Mouse (Mus musculus) MEL (cell line): ENCODE measurements around the gene Slc25a22. TPM values are rescaled to one million over a fixed set of nuclear protein-coding genes. Genes with fewer than 3 reads are reported as not detected.

ENCODE experiments used
- DNase-seq: peaks from one replicate; pipeline ENCODE4 v3.0.0; 2011; ENCODE audit warnings: low read depth, low spot score
- H3K27ac ChIP-seq: 2 replicates; pipeline ENCODE4 v1.5.1; 2012; ENCODE audit warnings: low read depth, mild to moderate bottlenecking, control low read depth, low read length, moderate library complexity; ENCODE audit not compliant: control insufficient read depth
- H3K27me3 ChIP-seq, 2 experiments: fragments of 150-350 bp in 1 of 2; sonication (generic) in 1 of 2; 2 replicates each; pipeline ENCODE4 v1.6.1; 2012; ENCODE audit warnings: low read length in 2 of 2, mild to moderate bottlenecking in 2 of 2, improper control_type of control experiment in 1 of 2, moderate library complexity in 1 of 2; ENCODE audit not compliant: insufficient read depth in 2 of 2, control insufficient read depth in 1 of 2
- H3K36me3 ChIP-seq, 2 experiments: 2 replicates each; pipeline ENCODE4 v1.6.1; 2012 to 2014; ENCODE audit warnings: low read length in 2 of 2, improper control_type of control experiment in 1 of 2, inconsistent platforms in 1 of 2, mild to moderate bottlenecking in 1 of 2; ENCODE audit not compliant: insufficient read depth in 2 of 2, control insufficient read depth in 1 of 2
- H3K4me1 ChIP-seq, 2 experiments: fragments of 150-350 bp in 1 of 2; sonication (generic) in 1 of 2; 2 replicates each; pipeline ENCODE4 v1.6.1; 2012; ENCODE audit warnings: low read length in 2 of 2, improper control_type of control experiment in 1 of 2, mild to moderate bottlenecking in 1 of 2; ENCODE audit not compliant: insufficient read depth in 2 of 2, control insufficient read depth in 1 of 2
- H3K4me3 ChIP-seq, 2 experiments: fragments of 150-350 bp in 1 of 2; sonication (generic) in 1 of 2; 2 replicates each; pipeline ENCODE4 v1.5.1; 2012; ENCODE audit warnings: low read depth in 2 of 2, low read length in 2 of 2, mild to moderate bottlenecking in 2 of 2, moderate library complexity in 2 of 2, control low read depth in 1 of 2, improper control_type of control experiment in 1 of 2; ENCODE audit not compliant: control insufficient read depth in 1 of 2, insufficient read depth in 1 of 2
- H3K79me2 ChIP-seq: 2 replicates; pipeline ENCODE4 v1.6.1; 2012; ENCODE audit warnings: mild to moderate bottlenecking, low read length, moderate library complexity; ENCODE audit not compliant: control insufficient read depth, poor library complexity, insufficient read depth
- H3K9ac ChIP-seq: 2 replicates; pipeline ENCODE4 v1.6.1; 2012; ENCODE audit warnings: low read depth, mild to moderate bottlenecking, control low read depth, low read length, moderate library complexity; ENCODE audit not compliant: control insufficient read depth, poor library complexity, severe bottlenecking
- H3K9me3 ChIP-seq: fragments of 150-350 bp; sonication (generic); replicated peaks from 2 replicates; pipeline ENCODE4 v1.6.1; 2012; ENCODE audit warnings: mild to moderate bottlenecking, low read length, improper control_type of control experiment, moderate library complexity; ENCODE audit not compliant: insufficient read depth
- BHLHE40 ChIP-seq: IDR thresholded peaks from 2 replicates; pipeline ENCODE4 v1.6.1; 2012; ENCODE audit warnings: low read depth, mild to moderate bottlenecking, inconsistent platforms, low read length, improper control_type of control experiment, borderline replicate concordance
- CHD1 ChIP-seq: IDR thresholded peaks from 2 replicates; pipeline ENCODE4 v1.6.1; 2012; ENCODE audit warnings: low read depth, mild to moderate bottlenecking, inconsistent platforms, low read length, improper control_type of control experiment
- CTCF ChIP-seq, 3 experiments: IDR thresholded peaks in 2 of 3; conservative IDR thresholded peaks in 1 of 3; 2 replicates each; pipeline ENCODE4 v1.5.1; 2011 to 2012; ENCODE audit warnings: low read length in 3 of 3, low read depth in 2 of 3, mild to moderate bottlenecking in 2 of 3, improper control_type of control experiment in 1 of 3, inconsistent platforms in 1 of 3, mixed read lengths in 1 of 3, moderate library complexity in 1 of 3; ENCODE audit not compliant: control insufficient read depth in 1 of 3, insufficient read depth in 1 of 3, poor library complexity in 1 of 3, severe bottlenecking in 1 of 3
- EP300 ChIP-seq, 2 experiments: IDR thresholded peaks; 2 replicates each; pipeline ENCODE4 v1.6.1; 2011; ENCODE audit warnings: improper control_type of control experiment in 2 of 2, low read length in 2 of 2, low read depth in 1 of 2, mild to moderate bottlenecking in 1 of 2
- JUND ChIP-seq: IDR thresholded peaks from 2 replicates; pipeline ENCODE4 v1.6.1; 2011; ENCODE audit warnings: low read depth, mild to moderate bottlenecking, improper control_type of control experiment, low read length
- KAT2A ChIP-seq: conservative IDR thresholded peaks from 2 replicates; pipeline ENCODE4 v1.6.1; 2012; ENCODE audit warnings: low read depth, low read length, improper control_type of control experiment, inconsistent platforms
- MXI1 ChIP-seq: IDR thresholded peaks from 2 replicates; pipeline ENCODE4 v1.6.1; 2011; ENCODE audit warnings: mild to moderate bottlenecking, low read depth, low read length, improper control_type of control experiment
- MYC ChIP-seq: IDR thresholded peaks from 2 replicates; pipeline ENCODE4 v1.6.1; 2011; ENCODE audit warnings: low read depth, mild to moderate bottlenecking, low read length, improper control_type of control experiment, moderate library complexity
- NELFE ChIP-seq: IDR thresholded peaks from 2 replicates; pipeline ENCODE4 v1.6.1; 2011; ENCODE audit warnings: low read depth, low read length, improper control_type of control experiment
- POLR2A ChIP-seq, 2 experiments: IDR thresholded peaks; 2 replicates each; pipeline ENCODE4 v1.6.1; 2011 to 2012; ENCODE audit warnings: low read length in 2 of 2, mild to moderate bottlenecking in 2 of 2, control low read depth in 1 of 2, improper control_type of control experiment in 1 of 2, low read depth in 1 of 2, moderate library complexity in 1 of 2; ENCODE audit not compliant: control insufficient read depth in 1 of 2, insufficient read depth in 1 of 2, poor library complexity in 1 of 2
- POLR2AphosphoS2 ChIP-seq: IDR thresholded peaks from 2 replicates; pipeline ENCODE4 v1.6.1; 2011; ENCODE audit warnings: low read length, improper control_type of control experiment
- POLR2AphosphoS5 ChIP-seq: IDR thresholded peaks from 2 replicates; pipeline ENCODE4 v1.6.1; 2012; ENCODE audit warnings: low read depth, borderline replicate concordance, mild to moderate bottlenecking, inconsistent platforms, low read length, moderate library complexity, mixed read lengths
- SMC3 ChIP-seq: IDR thresholded peaks from 2 replicates; pipeline ENCODE4 v1.6.1; 2011; ENCODE audit warnings: low read depth, low read length, improper control_type of control experiment
- TAL1 ChIP-seq: IDR thresholded peaks from 2 replicates; pipeline ENCODE4 v1.6.1; 2012; ENCODE audit warnings: mild to moderate bottlenecking, inconsistent platforms, low read length, moderate library complexity, mixed read lengths
- TBP ChIP-seq: IDR thresholded peaks from 2 replicates; pipeline ENCODE4 v1.8.0; 2011; ENCODE audit warnings: low read depth, low read length, improper control_type of control experiment
- TCF12 ChIP-seq: IDR thresholded peaks from 2 replicates; pipeline ENCODE4 v1.6.1; 2014; ENCODE audit warnings: low read depth, mild to moderate bottlenecking, inconsistent platforms, low read length, improper control_type of control experiment, moderate library complexity
- USF1 ChIP-seq: IDR thresholded peaks from 2 replicates; pipeline ENCODE4 v1.6.1; 2014; ENCODE audit warnings: low read depth, mild to moderate bottlenecking, inconsistent platforms, low read length, improper control_type of control experiment, moderate library complexity
- ZMIZ1 ChIP-seq: IDR thresholded peaks from 2 replicates; pipeline ENCODE4 v1.6.1; 2012; ENCODE audit warnings: low read depth, mild to moderate bottlenecking, inconsistent platforms, low read length, improper control_type of control experiment, moderate library complexity
- ZNF384 ChIP-seq: IDR thresholded peaks from 2 replicates; pipeline ENCODE4 v1.6.1; 2012; ENCODE audit warnings: low read depth, mild to moderate bottlenecking, inconsistent platforms, low read length, improper control_type of control experiment
- polyA plus RNA-seq, 2 experiments: library from polyadenylated mRNA; stranded (reverse) in 1 of 2; unstranded in 1 of 2; fragments of >175 nt in 1 of 2; fragments of >200 nt in 1 of 2; gene quantifications; 2 replicates each; pipeline versions ENCODE4 v1.2.1 to v1.2.4; 2012; ENCODE audit warnings: low replicate concordance in 2 of 2, low read depth in 1 of 2; ENCODE audit not compliant: insufficient read length in 2 of 2, insufficient read depth in 1 of 2, missing spikeins in 1 of 2
- total RNA-seq: library from RNA; depleted of rRNA; stranded (reverse); fragments of 300-350 nt; gene quantifications from 2 replicates; pipeline ENCODE4 v1.2.3, GENCODE M21; 2012

Gene Slc25a22
- total and polyA plus RNA-seq, 3 experiments = 23.8 to 46.0 TPM; not detected in 1

- no peak for TF ChIP-seq CTCF (IDR thresholded peaks at IDR 0.05 in 2 of 3, conservative IDR thresholded peaks at IDR 0.05 in 1 of 3; ENCODE audit: control insufficient read depth in 1 of 3, insufficient read depth in 1 of 3, low read depth in 2 of 3, low read length in 3 of 3, poor library complexity in 1 of 3, severe bottlenecking in 1 of 3)
- no peak for TF ChIP-seq POLR2AphosphoS5
- peak; percentile 62; the same call in 1 of the 2 replicates for TF ChIP-seq MXI1
- TF ChIP-seq ZNF384 = no peak
- no peak for TF ChIP-seq BHLHE40
- TF ChIP-seq JUND = no peak
- no peak for TF ChIP-seq SMC3
- TF ChIP-seq NELFE = peak; percentile 34; the same call in 1 of the 2 replicates
- peak; percentile 93 to 94 for TF ChIP-seq EP300 (IDR thresholded peaks at IDR 0.05; ENCODE audit: low read depth in 1 of 2, low read length in 2 of 2)
These were observed 49.1 kb downstream of the Slc25a22 start (continued) for GRCm38 (mm10) chr7:141388487-141389109.

GRCm38 (mm10) chr7:141387807-141388486 lies 49.7 kb downstream of the Slc25a22 start:
- peak; percentile 52 for TF ChIP-seq NELFE
- TF ChIP-seq MYC = 0 out of 2 replicates have a peak, but pooled peaks have one; percentile 10
- TF ChIP-seq ZMIZ1 = peak; percentile 80; the same call in 1 of the 2 replicates
- TF ChIP-seq TBP = peak; percentile 88
- peak in 1 of 2 experiments; percentile 73; a peak in 2 of 4 replicates for TF ChIP-seq POLR2A (IDR thresholded peaks at IDR 0.05; ENCODE audit: control insufficient read depth in 1 of 2, insufficient read depth in 1 of 2, low read depth in 1 of 2, low read length in 2 of 2, poor library complexity in 1 of 2)
- no peak for TF ChIP-seq KAT2A
- TF ChIP-seq POLR2AphosphoS2 = 0 out of 2 replicates have a peak, but pooled peaks have one; percentile 52
- no peak for TF ChIP-seq TAL1
- no peak for TF ChIP-seq USF1
- peak; percentile 58; the same call in 1 of the 2 replicates for TF ChIP-seq TCF12
- peak; percentile 94 for TF ChIP-seq CHD1
- TF ChIP-seq, all 39 proteins: peak for 8
- H3K9me3 ChIP-seq = no peaks in the 10 kb centered on the region
- H3K4me3 ChIP-seq = peak overlapping the region; percentile 19 to 23
- peaks cover 15 to 39% of the 10 kb centered on the region in 2 experiments for H3K4me1 ChIP-seq
- H3K27ac ChIP-seq = peak overlapping the region; percentile 94
- DNase-seq = peak; percentile 90
- peaks cover 6% of the 10 kb centered on the region for H3K79me2 ChIP-seq
- H3K9ac ChIP-seq = peak overlapping the region; percentile 48
- no peaks in the 10 kb centered on the region for H3K27me3 ChIP-seq
- H3K36me3 ChIP-seq = peaks cover 0 to 35% of the 10 kb centered on the region in 2 experiments; a peak in 2 of 4 replicates
